Mouse (Mus musculus): ENCODE measurements around the gene Chadl.
A peak's percentile ranks its signal among the peaks of the same experiment; 100 is the strongest.

Gene Chadl

GRCm38 (mm10) chr15:81700601-81701000 is 3.5 kb upstream of the Chadl start:
- DNase-seq (ENCODE audit: low spot score in 2 of 2) = no peak

DNA sequence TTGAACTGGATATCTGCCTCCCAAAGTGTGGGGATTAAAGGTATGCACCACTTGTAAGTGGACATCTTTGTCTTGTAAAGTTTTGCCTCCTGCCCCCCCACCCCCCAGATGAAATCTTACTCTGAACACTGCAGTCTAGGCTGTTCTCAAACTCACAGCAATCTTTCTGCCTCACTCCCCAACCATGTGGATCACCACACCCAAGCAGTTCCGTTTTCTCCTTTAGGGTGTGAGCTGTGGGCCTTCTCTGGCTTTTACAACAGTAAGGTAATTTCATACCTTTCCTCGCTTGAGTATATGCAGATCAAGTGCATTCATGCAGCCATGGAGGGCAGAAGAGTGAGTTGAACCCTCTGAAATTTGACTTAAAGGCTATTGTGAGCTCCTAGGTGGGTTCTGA is 3.1 kb upstream of the Chadl start:
- no peak for DNase-seq (ENCODE audit: low spot score in 2 of 2)

DNA sequence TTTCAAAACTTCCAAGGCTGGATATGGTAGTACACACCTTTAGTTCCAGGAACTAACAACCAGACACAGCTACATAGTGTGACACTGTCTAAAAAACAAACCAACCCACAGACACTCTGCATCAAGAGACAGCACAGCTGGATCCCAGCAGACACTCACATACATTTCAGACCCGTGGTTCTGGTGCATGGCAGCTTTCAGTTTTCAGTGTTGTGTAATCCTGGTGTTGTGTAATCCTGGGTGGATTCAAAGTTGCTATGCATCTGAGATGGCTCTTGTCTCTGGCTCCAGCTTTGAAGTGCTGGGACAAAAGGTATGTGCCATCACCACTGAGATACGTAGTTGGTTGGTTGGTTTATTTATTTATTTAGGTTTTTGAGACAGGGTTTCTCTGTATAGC is 1.4 kb upstream of the Chadl start:
- DNase-seq (ENCODE audit: low spot score in 2 of 2) = no peak

DNA sequence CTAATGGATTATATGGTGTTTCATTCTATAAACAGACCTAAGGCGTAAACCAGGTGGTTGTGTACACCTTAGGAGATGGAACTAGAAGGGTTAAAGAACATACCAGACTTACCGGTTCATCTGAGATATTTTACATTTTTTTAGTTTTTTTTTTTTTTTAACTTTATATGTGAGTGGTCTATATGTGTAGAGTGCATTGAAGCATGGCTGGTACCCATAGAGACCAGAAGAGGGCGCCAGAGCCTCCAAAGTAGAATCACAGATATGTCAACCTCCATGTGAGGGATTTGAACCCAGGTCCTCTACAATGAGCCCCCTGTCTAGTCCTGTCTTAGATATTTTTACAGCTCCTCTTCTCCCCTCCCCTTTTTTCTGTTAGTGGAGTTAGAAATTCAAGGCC is 760 bp upstream of the Chadl start:
- peak in 1 of 2 experiments; percentile 62 for DNase-seq (ENCODE audit: low spot score in 2 of 2)

DNA sequence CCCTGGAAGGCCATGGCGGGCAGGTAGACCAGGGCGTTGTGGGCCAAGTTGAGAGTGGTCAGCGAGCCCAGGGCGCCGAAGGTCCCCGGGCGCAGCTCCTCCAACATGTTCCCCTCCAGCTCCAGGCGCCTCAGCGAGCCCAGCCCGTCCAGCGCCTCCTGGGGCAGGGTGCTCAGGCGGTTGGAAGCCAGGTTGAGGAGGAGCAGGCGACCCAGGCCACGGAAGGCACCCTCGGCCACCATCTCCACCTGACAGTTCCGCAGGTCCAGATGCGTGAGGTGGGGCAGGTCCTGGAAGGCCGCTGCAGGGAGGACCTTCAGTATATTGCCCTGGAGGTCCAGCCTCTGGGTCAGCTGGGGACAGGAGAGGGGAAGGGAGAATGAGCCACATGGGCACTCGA is 2.2 kb downstream of the Chadl start:
- no peak for DNase-seq (ENCODE audit: low spot score in 2 of 2)

- peak; percentile 73 to 86 for DNase-seq (ENCODE audit: low spot score in 2 of 2)
These were observed 2.9 kb downstream of the Chadl start for GRCm38 (mm10) chr15:81693967-81694881.

- DNase-seq (ENCODE audit: low spot score in 2 of 2) = no peak
These were observed 3.6 kb downstream of the Chadl start for GRCm38 (mm10) chr15:81693366-81693966.

DNA sequence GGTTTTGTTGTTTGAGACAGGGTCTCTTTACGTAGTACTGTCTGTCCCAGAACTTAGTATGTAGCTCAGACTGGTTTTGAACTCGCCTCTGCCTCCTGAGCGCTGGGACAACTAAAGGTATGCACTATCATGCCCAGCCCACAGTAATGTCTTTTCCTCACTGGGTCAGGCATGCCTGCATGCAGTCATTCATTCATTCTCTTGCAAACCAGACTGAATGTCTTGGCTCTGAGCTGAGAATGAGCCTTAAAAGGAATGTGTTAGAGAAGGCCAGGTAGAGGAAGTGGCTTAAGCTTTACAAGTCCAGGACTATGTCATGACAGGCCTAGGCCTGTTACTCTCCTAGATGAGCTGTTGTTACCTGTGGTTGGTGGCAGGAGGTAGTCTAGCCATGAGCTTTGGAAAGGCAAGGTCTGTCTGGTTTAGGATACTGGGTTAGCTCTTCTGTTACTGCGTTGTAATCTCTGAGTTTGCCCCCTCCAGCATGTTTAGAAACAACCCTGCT is 16.7 kb downstream of the Chadl start:
- DNase-seq (ENCODE audit: low spot score in 2 of 2) = no peak

DNA sequence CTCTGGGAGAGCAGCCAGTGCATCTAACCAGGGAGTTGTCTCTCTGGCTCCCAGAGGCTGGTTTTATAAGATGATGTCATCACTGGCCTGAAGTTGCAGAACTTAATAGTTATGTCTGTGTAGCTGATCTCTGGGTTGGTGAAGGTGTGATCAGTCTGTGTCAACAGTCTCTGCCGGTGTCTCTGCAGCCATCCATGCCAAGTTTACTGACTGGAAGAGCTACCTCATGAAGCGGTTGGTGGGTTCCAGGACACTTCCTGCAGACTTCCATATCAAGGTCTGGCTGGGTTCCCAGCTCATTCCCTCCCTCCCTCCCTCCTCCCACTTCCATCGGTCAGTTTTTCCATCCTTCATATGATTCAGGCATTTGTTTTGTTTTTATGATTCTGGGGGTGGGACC is 20.4 kb downstream of the Chadl start:
- DNase-seq (ENCODE audit: low spot score in 2 of 2) = no peak

DNA sequence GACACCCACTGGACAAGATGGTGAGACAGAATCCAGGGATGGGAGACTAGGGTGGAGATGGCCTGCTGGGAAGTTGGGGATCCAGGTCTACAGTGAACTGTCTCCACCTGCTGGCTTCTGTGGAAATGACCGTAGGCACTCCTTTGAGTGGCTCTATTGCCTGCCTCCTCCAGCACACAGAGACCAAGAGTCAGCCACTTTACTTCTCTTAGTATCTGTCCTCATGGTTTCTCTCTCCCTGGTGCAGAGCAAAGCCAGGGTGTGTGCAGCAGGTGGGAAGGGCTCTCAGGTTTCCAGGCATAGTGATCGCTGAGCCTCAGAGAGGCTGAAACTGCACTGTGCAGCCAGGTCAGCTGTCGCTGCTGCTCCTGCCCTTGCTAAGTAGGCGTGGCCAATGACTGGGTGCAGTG is 26.9 kb downstream of the Chadl start:
- DNase-seq (ENCODE audit: low spot score in 2 of 2) = peak in 1 of 2 experiments; percentile 58

- peak in 1 of 2 experiments; percentile 35 for DNase-seq (ENCODE audit: low spot score in 2 of 2)
These were observed 30.1 kb downstream of the Chadl start for GRCm38 (mm10) chr15:81666957-81667356.

- DNase-seq (ENCODE audit: low spot score in 2 of 2) = peak; percentile 75 to 93
These were observed 33.2 kb downstream of the Chadl start, which contains the start of gene L3mbtl2 for GRCm38 (mm10) chr15:81663697-81664561. Gene L3mbtl2 (plus strand): TSS chr15:81663889.

DNA sequence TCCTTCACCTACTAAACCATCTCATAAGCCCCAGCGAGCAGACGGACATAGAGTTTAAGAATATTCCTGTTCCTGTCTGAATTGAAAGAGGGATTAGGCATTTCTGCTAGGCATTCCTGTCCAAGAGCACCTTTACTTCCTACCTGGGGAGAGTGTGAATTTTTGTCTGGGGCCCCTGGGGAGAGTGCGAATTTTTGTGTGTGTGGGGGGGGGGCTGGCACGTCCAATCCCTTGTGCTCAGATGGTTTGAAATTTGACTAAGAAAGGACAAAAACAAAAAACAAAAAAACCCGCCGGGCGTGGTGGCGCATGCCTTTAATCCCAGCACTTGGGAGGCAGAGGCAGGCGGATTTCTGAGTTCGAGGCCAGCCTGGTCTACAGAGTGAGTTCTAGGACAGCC is 33.8 kb downstream of the Chadl start:
- no peak for DNase-seq (ENCODE audit: low spot score in 2 of 2)

- DNase-seq (ENCODE audit: low spot score in 2 of 2) = no peak
These were observed 35.4 kb downstream of the Chadl start for GRCm38 (mm10) chr15:81661701-81662100.

DNA sequence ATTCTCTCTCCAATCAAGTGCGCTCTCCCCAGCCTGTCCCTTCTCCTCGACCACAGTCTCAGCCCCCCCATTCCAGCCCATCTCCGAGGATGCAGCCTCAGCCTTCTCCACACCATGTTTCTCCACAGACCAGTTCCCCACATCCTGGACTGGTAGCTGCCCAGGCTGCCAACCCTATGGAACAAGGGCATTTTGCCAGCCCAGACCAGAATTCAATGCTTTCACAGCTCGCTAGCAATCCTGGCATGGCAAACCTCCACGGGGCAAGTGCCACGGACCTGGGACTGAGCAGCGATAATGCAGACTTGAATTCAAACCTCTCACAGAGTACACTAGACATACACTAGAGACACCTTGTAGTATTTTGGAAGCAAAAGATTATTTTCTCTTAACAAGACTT is 46.5 kb downstream of the Chadl start:
- DNase-seq (ENCODE audit: low spot score in 2 of 2) = no peak

- DNase-seq (ENCODE audit: low spot score in 2 of 2) = no peak
These were observed 47.3 kb downstream of the Chadl start for GRCm38 (mm10) chr15:81649516-81650455.

Measured in spleen, postnatal 10 days (tissue).